Mouse (Mus musculus) megakaryocyte-erythroid progenitor cell, adult 5-6 weeks (primary cell): ENCODE measurements around the gene Fam71d. TPM values are rescaled to one million over a fixed set of nuclear protein-coding genes. Genes with fewer than 3 reads are reported as not detected.
A peak's percentile ranks its signal among the peaks of the same experiment; 100 is the strongest.

ENCODE experiments used
- ATAC-seq: replicated peaks from 2 replicates; pipeline ENCODE4 v1.8.0; 2016; ENCODE audit warnings: mild to moderate bottlenecking, inconsistent platforms; ENCODE audit not compliant: severe bottlenecking, poor library complexity, low FRiP score, low TSS enrichment
- total RNA-seq, 2 experiments: library from RNA; stranded (forward) in 1 of 2; stranded (reverse) in 1 of 2; fragments of 200-1000, 215-1000 nt in 1 of 2; fragments of >200 nt in 1 of 2; fragmentation: Nextera tagmentation in 1 of 2; gene quantifications; 2 replicates each; pipeline ENCODE4 v1.2.3; 2014 to 2017

The Fam71d gene
- total RNA-seq (2014; fragmentation: Nextera tagmentation): not detected in 2 replicates
- not detected in 2 replicates for total RNA-seq (2017)

GRCm38 (mm10) chr12:78691325-78691724, at the start of gene Fam71d:
TSS of gene Fam71d (plus strand) at chr12:78691535.
- ATAC-seq: no peak

GRCm38 (mm10) chr12:78643691-78644090, 47.6 kb upstream of the Fam71d start:
- ATAC-seq: no peak

GRCm38 (mm10) chr12:78645282-78645681, 46.1 kb upstream of the Fam71d start:
- no peak for ATAC-seq

- ATAC-seq: no peak
Measured at GRCm38 (mm10) chr12:78659718-78660304, 31.5 kb upstream of the Fam71d start.

GRCm38 (mm10) chr12:78678101-78678806, 13.1 kb upstream of the Fam71d start:
- peak; percentile 74 for ATAC-seq

GRCm38 (mm10) chr12:78678807-78679189, 12.5 kb upstream of the Fam71d start:
- peak; percentile 22; the same call in 1 of the 2 replicates for ATAC-seq

- ATAC-seq: no peak
Measured at GRCm38 (mm10) chr12:78681048-78681447, 10.3 kb upstream of the Fam71d start.

GRCm38 (mm10) chr12:78682279-78682678, 9.1 kb upstream of the Fam71d start:
- ATAC-seq: no peak

- ATAC-seq: no peak
Measured at GRCm38 (mm10) chr12:78685669-78686215, 5.6 kb upstream of the Fam71d start.

GRCm38 (mm10) chr12:78688876-78689275, 2.5 kb upstream of the Fam71d start:
- ATAC-seq: no peak

- ATAC-seq: no peak
Measured at GRCm38 (mm10) chr12:78693281-78693680, 1.9 kb downstream of the Fam71d start.

GRCm38 (mm10) chr12:78717783-78718182, 26.4 kb downstream of the Fam71d start:
- no peak for ATAC-seq

GRCm38 (mm10) chr12:78727723-78728122, 36.4 kb downstream of the Fam71d start:
- no peak for ATAC-seq

- no peak for ATAC-seq
Measured at GRCm38 (mm10) chr12:78739633-78740032, 48.3 kb downstream of the Fam71d start.

- no peak for ATAC-seq
Measured at GRCm38 (mm10) chr12:78740289-78740688, 49.0 kb downstream of the Fam71d start.

- ATAC-seq: no peak
Measured at GRCm38 (mm10) chr12:78746226-78746625, 54.9 kb downstream of the Fam71d start.

GRCm38 (mm10) chr12:78747406-78747805, 56.1 kb downstream of the Fam71d start:
- ATAC-seq: no peak

- peak; percentile 44 for ATAC-seq
Measured at GRCm38 (mm10) chr12:78748113-78748512, 56.8 kb downstream of the Fam71d start.

GRCm38 (mm10) chr12:78748557-78749377, 57.4 kb downstream of the Fam71d start, which contains the start of gene Mpp5:
TSS of gene Mpp5 (plus strand) at chr12:78748907.
- ATAC-seq: peak; percentile 96

- ATAC-seq: peak; percentile 21
Measured at GRCm38 (mm10) chr12:78749378-78749801, 58.1 kb downstream of the Fam71d start.
